Mouse (Mus musculus) CH12.LX (cell line): Measurements from ENCODE around the gene Dimt1. TPM values are rescaled to one million over a fixed set of nuclear protein-coding genes. Genes with fewer than 3 reads are reported as not detected.

ENCODE experiments used
- DNase-seq: peaks from one replicate; pipeline ENCODE4 v3.0.0-alpha.2; 2013; ENCODE audit errors: extremely low read depth
- H3K27ac ChIP-seq: 2 replicates; pipeline ENCODE4 v1.5.1; 2012; ENCODE audit warnings: low read depth, mild to moderate bottlenecking, control low read depth, moderate library complexity; ENCODE audit not compliant: insufficient read depth
- H3K27me3 ChIP-seq: replicated peaks from 2 replicates; pipeline ENCODE3; 2012; ENCODE audit warnings: inconsistent platforms
- H3K36me3 ChIP-seq, 2 experiments: replicated peaks in 1 of 2; 2 replicates each; pipeline versions ENCODE3 to v1.6.1; 2012; ENCODE audit warnings: inconsistent platforms in 1 of 2, low read length in 1 of 2, mild to moderate bottlenecking in 1 of 2, mixed read lengths in 1 of 2, moderate library complexity in 1 of 2; ENCODE audit not compliant: control insufficient read depth in 1 of 2, insufficient read depth in 1 of 2
- H3K4me1 ChIP-seq, 2 experiments: 2 replicates each; pipeline ENCODE4 v1.6.1; 2012; ENCODE audit warnings: inconsistent platforms in 1 of 2, moderate library complexity in 1 of 2; ENCODE audit not compliant: insufficient read depth in 2 of 2, control insufficient read depth in 1 of 2
- H3K4me2 ChIP-seq: 2 replicates; pipeline ENCODE4 v1.6.1; 2012; ENCODE audit warnings: low read depth, mild to moderate bottlenecking, control low read depth; ENCODE audit not compliant: poor library complexity, insufficient read depth, severe bottlenecking
- H3K4me3 ChIP-seq, 3 experiments: fragments of 150-350 bp in 1 of 3; sonication (generic) in 1 of 3; replicated peaks in 1 of 3; 2 replicates each; pipeline versions ENCODE3 to v1.5.1; 2011 to 2012; ENCODE audit warnings: low read depth in 2 of 3, low read length in 2 of 3, mild to moderate bottlenecking in 2 of 3, moderate library complexity in 2 of 3, control low read depth in 1 of 3, improper control_type of control experiment in 1 of 3, inconsistent platforms in 1 of 3, mixed read lengths in 1 of 3; ENCODE audit not compliant: poor library complexity in 1 of 3
- H3K79me2 ChIP-seq: replicated peaks from 2 replicates; pipeline ENCODE4 v1.6.1; 2012; ENCODE audit warnings: mild to moderate bottlenecking, moderate library complexity; ENCODE audit not compliant: control insufficient read depth, poor library complexity, insufficient read depth, severe bottlenecking; ENCODE audit errors: extremely low read depth
- H3K9ac ChIP-seq: 2 replicates; pipeline ENCODE4 v1.6.1; 2012; ENCODE audit warnings: low read depth, mild to moderate bottlenecking, control low read depth, moderate library complexity; ENCODE audit not compliant: insufficient read depth
- H3K9me3 ChIP-seq: replicated peaks from 2 replicates; pipeline ENCODE3; 2012; ENCODE audit warnings: low read length, inconsistent platforms, mixed read lengths
- CHD1 ChIP-seq: IDR thresholded peaks from 2 replicates; pipeline ENCODE4 v1.6.1; 2012; ENCODE audit warnings: low read depth, low read length, improper control_type of control experiment, inconsistent platforms
- CTCF ChIP-seq, 2 experiments: IDR thresholded peaks in 1 of 2; conservative IDR thresholded peaks in 1 of 2; 2 replicates each; pipeline ENCODE4 v1.5.1; 2011 to 2012; ENCODE audit warnings: low read depth in 2 of 2, low read length in 2 of 2, improper control_type of control experiment in 1 of 2, inconsistent platforms in 1 of 2, mild to moderate bottlenecking in 1 of 2, moderate library complexity in 1 of 2
- E2F4 ChIP-seq: IDR thresholded peaks from 2 replicates; pipeline ENCODE4 v1.6.1; 2011; ENCODE audit warnings: low read depth, low read length, improper control_type of control experiment; ENCODE audit not compliant: insufficient replicate concordance
- ELF1 ChIP-seq: IDR thresholded peaks from 2 replicates; pipeline ENCODE4 v1.6.1; 2014; ENCODE audit warnings: low read depth, mild to moderate bottlenecking, inconsistent platforms, low read length, improper control_type of control experiment
- ETS1 ChIP-seq: conservative IDR thresholded peaks from 2 replicates; pipeline ENCODE4 v1.6.1; 2012; ENCODE audit warnings: low read depth, mild to moderate bottlenecking, inconsistent platforms, low read length, improper control_type of control experiment, moderate library complexity
- JUN ChIP-seq: IDR thresholded peaks from 2 replicates; pipeline ENCODE4 v1.6.1; 2011; ENCODE audit warnings: low read depth, mild to moderate bottlenecking, low read length, improper control_type of control experiment, moderate library complexity; ENCODE audit not compliant: insufficient read depth
- JUND ChIP-seq: conservative IDR thresholded peaks from 2 replicates; pipeline ENCODE4 v1.6.1; 2011; ENCODE audit warnings: low read depth, low read length, improper control_type of control experiment
- KAT2A ChIP-seq: IDR thresholded peaks from 2 replicates; pipeline ENCODE4 v1.6.1; 2012; ENCODE audit warnings: low read length, improper control_type of control experiment, inconsistent platforms; ENCODE audit not compliant: insufficient replicate concordance
- MYC ChIP-seq: IDR thresholded peaks from 2 replicates; pipeline ENCODE4 v1.6.1; 2011; ENCODE audit warnings: low read depth, mild to moderate bottlenecking, improper control_type of control experiment, low read length
- NELFE ChIP-seq: IDR thresholded peaks from 2 replicates; pipeline ENCODE4 v1.6.1; 2011; ENCODE audit warnings: low read depth, low read length, improper control_type of control experiment
- PAX5 ChIP-seq: IDR thresholded peaks from 2 replicates; pipeline ENCODE4 v1.6.1; 2012; ENCODE audit warnings: low read length, inconsistent platforms, mixed read lengths
- POLR2A ChIP-seq: IDR thresholded peaks from 2 replicates; pipeline ENCODE4 v1.6.1; 2011; ENCODE audit warnings: low read depth, mild to moderate bottlenecking, improper control_type of control experiment, low read length
- POLR2AphosphoS2 ChIP-seq: IDR thresholded peaks from 2 replicates; pipeline ENCODE4 v1.6.1; 2011; ENCODE audit warnings: low read depth, low read length, improper control_type of control experiment
- RAD21 ChIP-seq: IDR thresholded peaks from 2 replicates; pipeline ENCODE4 v1.6.1; 2011; ENCODE audit warnings: low read depth, mild to moderate bottlenecking, low read length, improper control_type of control experiment, moderate library complexity
- SIN3A ChIP-seq: IDR thresholded peaks from 2 replicates; pipeline ENCODE4 v1.6.1; 2012; ENCODE audit warnings: low read length, improper control_type of control experiment, inconsistent platforms
- TBP ChIP-seq: conservative IDR thresholded peaks from 2 replicates; pipeline ENCODE4 v1.6.1; 2011; ENCODE audit warnings: low read depth, low read length, improper control_type of control experiment
- TCF12 ChIP-seq: IDR thresholded peaks from 2 replicates; pipeline ENCODE4 v1.6.1; 2014; ENCODE audit warnings: low read depth, mild to moderate bottlenecking, inconsistent platforms, low read length, improper control_type of control experiment
- USF1 ChIP-seq: IDR thresholded peaks from 2 replicates; pipeline ENCODE4 v1.6.1; 2014; ENCODE audit warnings: low read depth, mild to moderate bottlenecking, inconsistent platforms, low read length, improper control_type of control experiment
- ZKSCAN1 ChIP-seq: IDR thresholded peaks from 2 replicates; pipeline ENCODE4 v1.6.1; 2012; ENCODE audit warnings: low read depth, inconsistent platforms, low read length, improper control_type of control experiment, borderline replicate concordance
- ZMIZ1 ChIP-seq: IDR thresholded peaks from 2 replicates; pipeline ENCODE4 v1.6.1; 2012; ENCODE audit warnings: low read depth, mild to moderate bottlenecking, inconsistent platforms, low read length, improper control_type of control experiment
- dilution Hi-C: fragments of 300-500 bp; cut with MboI; formaldehyde crosslinking; loops from 2 replicates; pipeline ENCODE4 v1.14.3; 2020; ENCODE audit warnings: low sequenced_read_pairs; ENCODE audit not compliant: extremely low pct_unique_long_range_greater_than_20kb, extremely low pct_ligation_motif_present
- in situ Hi-C: fragments of 300-500 bp; cut with MboI; formaldehyde crosslinking; loops from 3 replicates; pipeline ENCODE4 v1.14.3; 2019; ENCODE audit warnings: low sequenced_read_pairs, low pct_ligation_motif_present, low pct_unique_long_range_greater_than_20kb, mixed read lengths
- polyA plus RNA-seq: library from polyadenylated mRNA; unstranded; fragments of >175 nt; gene quantifications from 2 replicates; pipeline ENCODE4 v1.2.1, GENCODE M21; 2012; ENCODE audit warnings: low read depth; ENCODE audit not compliant: insufficient read length
- total RNA-seq, 2 experiments: library from RNA; depleted of rRNA; stranded (reverse); fragments of 300-350 nt in 1 of 2; fragments of >200 nt in 1 of 2; gene quantifications; 2 replicates each; pipeline ENCODE4 v1.2.3; 2012 to 2014

Dimt1 gene
- total and polyA plus RNA-seq, 3 experiments, result 25.9 to 66.4 (median 49.4) TPM

DNA sequence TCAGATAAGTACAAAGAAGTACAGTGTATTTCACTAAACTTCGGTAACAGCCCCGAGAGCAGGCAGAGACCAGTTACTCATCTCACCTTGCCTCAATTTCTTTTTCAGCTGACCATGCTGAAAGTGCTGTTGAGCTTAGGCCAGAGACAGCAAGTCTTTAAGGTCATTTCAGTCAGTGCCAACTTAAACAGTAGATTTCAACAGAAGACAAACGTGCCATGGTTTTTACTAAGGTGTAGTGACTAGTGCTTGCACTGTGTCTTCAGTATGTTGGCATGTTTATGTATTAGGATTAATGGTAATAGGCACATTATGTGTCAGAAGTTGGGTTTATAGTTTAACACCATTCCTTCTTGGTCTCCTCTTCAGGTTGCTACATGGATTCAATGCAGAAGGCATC lies 11.4 kb downstream of the Dimt1 start:
- no peak for TF ChIP-seq CHD1
- TF ChIP-seq RAD21, result no peak
- TF ChIP-seq ZMIZ1, result no peak
- no peak for TF ChIP-seq ELF1
- H3K36me3 ChIP-seq, result peaks cover 43 to 70% of the 10 kb centered on the region in 2 experiments
- H3K4me2 ChIP-seq, result no peak overlapping the region
- no peak for DNase-seq
- no peak overlapping the region for H3K9ac ChIP-seq
- no peak overlapping the region for H3K4me3 ChIP-seq
- in situ Hi-C loops, result no loop called here
- H3K4me1 ChIP-seq, result peaks cover 5 to 11% of the 10 kb centered on the region in 2 experiments; a peak in 2 of 4 replicates
- no peak overlapping the region for H3K27ac ChIP-seq
- dilution Hi-C loops, result no loop called here
- no peaks in the 10 kb centered on the region for H3K27me3 ChIP-seq
- H3K79me2 ChIP-seq, result no peaks in the 10 kb centered on the region
- H3K9me3 ChIP-seq, result no peaks in the 10 kb centered on the region

DNA sequence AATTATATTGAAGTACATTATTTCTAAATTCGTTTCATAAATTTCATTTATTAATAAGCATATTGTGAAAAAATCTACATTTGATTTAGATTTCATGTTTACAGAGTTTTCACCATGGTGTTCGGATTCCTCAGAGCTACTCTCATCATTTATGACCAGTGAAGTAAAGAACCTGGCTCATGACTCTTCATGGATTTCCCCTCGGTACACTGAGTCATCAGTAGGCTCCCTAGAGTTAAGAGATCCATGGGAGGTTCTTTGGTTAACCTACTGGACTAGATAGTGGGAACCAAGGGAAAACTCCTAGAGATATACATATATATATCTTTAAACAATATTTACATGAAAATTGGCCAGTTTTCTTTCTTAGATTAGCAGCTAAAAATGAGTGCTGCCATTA lies 13.6 kb downstream of the Dimt1 start:
- peaks cover 34 to 66% of the 10 kb centered on the region in 2 experiments for H3K36me3 ChIP-seq
- in situ Hi-C loops, result no loop called here

GRCm38 (mm10) chr13:106961496-106961895 lies 14.6 kb downstream of the Dimt1 start:
- Histone ChIP-seq H3K79me2 (no peaks in the 10 kb centered on the region), H3K4me2 (no peak overlapping the region), H3K4me3 (no peak overlapping the region), H3K9ac (no peak overlapping the region), H3K27ac (no peak overlapping the region), H3K9me3 (no peaks in the 10 kb centered on the region), H3K27me3 (no peaks in the 10 kb centered on the region), H3K4me1 (peaks cover 5 to 11% of the 10 kb centered on the region in 2 experiments; a peak in 2 of 4 replicates), H3K36me3 (peaks cover 28 to 60% of the 10 kb centered on the region in 2 experiments)
- in situ Hi-C loops (no loop called here), dilution Hi-C loops (no loop called here)
- DNase-seq, result no peak
- TF ChIP-seq ETS1, result no peak
- no peak for TF ChIP-seq SIN3A
- TF ChIP-seq MYC, result no peak
- TF ChIP-seq USF1, result no peak
- TF ChIP-seq E2F4, result no peak
- TF ChIP-seq TCF12, result no peak
- TF ChIP-seq POLR2A, result no peak

More for the DNA sequence above, 13.6 kb downstream of the Dimt1 start:
- dilution Hi-C loops, result no loop called here
- no peaks in the 10 kb centered on the region for H3K27me3 ChIP-seq
- no peak overlapping the region for H3K4me3 ChIP-seq
- H3K9me3 ChIP-seq, result no peaks in the 10 kb centered on the region
- H3K27ac ChIP-seq, result no peak overlapping the region
- no peak for DNase-seq
- H3K4me1 ChIP-seq, result peaks cover 5 to 11% of the 10 kb centered on the region in 2 experiments; a peak in 2 of 4 replicates
- H3K79me2 ChIP-seq, result no peaks in the 10 kb centered on the region
- no peak overlapping the region for H3K4me2 ChIP-seq
- H3K9ac ChIP-seq, result no peak overlapping the region
- TF ChIP-seq PAX5, result no peak
- no peak for TF ChIP-seq TBP
- no peak for TF ChIP-seq JUN
- no peak for TF ChIP-seq NELFE
- no peak for TF ChIP-seq POLR2AphosphoS2
- TF ChIP-seq JUND, result no peak
- no peak for TF ChIP-seq SIN3A
- TF ChIP-seq POLR2A, result no peak
- TF ChIP-seq ZKSCAN1, result no peak
- TF ChIP-seq CTCF (conservative IDR thresholded peaks at IDR 0.05 in 1 of 2, IDR thresholded peaks at IDR 0.05 in 1 of 2; ENCODE audit: low read depth in 2 of 2, low read length in 2 of 2), result no peak
- no peak for TF ChIP-seq KAT2A
